ENCODE assay signal across 22 mouse cellular contexts in genomic region chrX:151832982-151833381, GRCm38 (mm10).
"Had no signal": no experiment of that assay in that cellular context is flagged by ENCODE, and none has a peak within 500 bp of the region (broad histone marks: within the 10 kb centered on the region; RNA-seq: fewer than 3 reads in every experiment).

No protein-coding gene starts in this region.

- DNase-seq: gastrocnemius, adult 2 months; gastrocnemius, postnatal 10 days; gastrocnemius, postnatal 25 days; heart, adult 18-20 months; heart, postnatal 10 days; kidney, adult 11 months; kidney, adult 2 months; kidney, adult 9 months; kidney, postnatal 14 days; kidney, postnatal 36 days; layer of hippocampus, adult 9-11 months; layer of hippocampus, postnatal 36 days; left cerebral cortex, postnatal 4 days had no signal

- H3K4me1 ChIP-seq: heart, embryonic 10.5 days; hindbrain, embryonic 13.5 days; hindbrain, embryonic 15.5 days; kidney, embryonic 15.5 days; limb, embryonic 12.5 days had no signal

- ATAC-seq: hindbrain, postnatal 0 days; intestine, embryonic 16.5 days had no signal

- H3K27me3 ChIP-seq: heart, embryonic 12.5 days; hindbrain, embryonic 15.5 days had no signal

- H3K36me3 ChIP-seq: heart, embryonic 10.5 days; heart, embryonic 12.5 days; hindbrain, embryonic 13.5 days; hindbrain, embryonic 15.5 days; limb, embryonic 12.5 days had no signal

- H3K4me2 ChIP-seq: heart, embryonic 12.5 days; hindbrain, embryonic 13.5 days; hindbrain, embryonic 15.5 days; kidney, embryonic 15.5 days; limb, embryonic 12.5 days had no signal

- H3K27ac ChIP-seq: gastrocnemius, adult 2 months; heart, embryonic 10.5 days; hindbrain, embryonic 13.5 days; hindbrain, embryonic 15.5 days; hindbrain, postnatal 0 days; kidney, embryonic 15.5 days; kidney, postnatal 0 days; limb, embryonic 12.5 days had no signal

- H3K9ac ChIP-seq: heart, embryonic 12.5 days; hindbrain, embryonic 13.5 days; hindbrain, embryonic 15.5 days; kidney, embryonic 15.5 days; limb, embryonic 12.5 days had no signal

- H3K4me3 ChIP-seq: gastrocnemius, adult 2 months; heart, embryonic 10.5 days; heart, embryonic 12.5 days; hindbrain, embryonic 13.5 days; hindbrain, embryonic 15.5 days; kidney, embryonic 15.5 days; limb, embryonic 12.5 days had no signal

- H3K9me3 ChIP-seq: heart, embryonic 10.5 days; heart, embryonic 12.5 days; hindbrain, embryonic 13.5 days; hindbrain, embryonic 15.5 days; kidney, embryonic 15.5 days; limb, embryonic 12.5 days had no signal
